Mouse (Mus musculus): ENCODE measurements around the gene Zfp580. TPM values are rescaled to one million over a fixed set of nuclear protein-coding genes. Genes with fewer than 3 reads are reported as not detected.
"Not testable (repeated sequence)": the region's sequence is repeated elsewhere in the genome, so short reads cannot be mapped to it uniquely, and the experiment has no call there.

The Zfp580 gene
- polyA plus RNA-seq, 1 experiment from 2014 or later, result 21.6 TPM

DNA sequence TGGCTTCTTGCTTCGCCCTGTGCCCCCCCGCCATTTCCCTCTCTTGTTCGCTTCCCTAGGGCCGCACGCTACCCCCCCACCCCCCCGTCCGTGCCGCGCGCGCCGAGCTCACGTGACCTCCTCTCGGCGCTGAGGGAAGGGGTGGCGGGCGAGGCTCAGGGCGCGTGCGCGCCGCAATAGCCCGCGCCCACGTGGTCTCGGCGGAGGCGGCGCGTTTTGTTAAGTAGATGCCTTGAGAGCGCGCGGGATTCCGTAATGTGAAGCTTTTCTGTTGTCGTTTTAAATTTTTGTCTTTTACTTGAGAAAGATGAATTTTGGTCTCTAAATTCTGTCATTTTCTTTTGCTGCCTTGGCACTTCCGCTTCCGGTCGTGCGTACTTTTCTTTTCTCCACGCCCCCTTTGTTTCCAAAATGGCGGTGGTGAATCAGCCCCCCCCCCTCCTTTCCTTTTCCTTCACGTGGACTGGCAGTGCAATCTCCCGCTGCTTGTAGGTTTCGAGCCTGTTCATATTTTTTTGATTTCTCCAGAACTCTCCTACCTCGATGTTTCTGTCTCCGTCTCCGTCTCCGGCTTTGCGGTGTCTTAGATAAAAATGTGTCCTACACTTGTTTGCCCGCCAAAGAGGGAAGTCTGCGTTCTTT is 11.1 kb downstream of the Zfp580 start:
- ATAC-seq (ENCODE audit: low FRiP score, low TSS enrichment) (peak; percentile 67), DNase-seq (ENCODE audit: low spot score) (peak; percentile 83)
- H3K36me3 ChIP-seq (ENCODE audit: control insufficient read depth, insufficient read depth, low read length), result peaks cover 4% of the 10 kb centered on the region
- H3K9me3 ChIP-seq (ENCODE audit: control insufficient read depth, low read length), result no peaks in the 10 kb centered on the region
- H3K4me1 ChIP-seq (replicated peaks; ENCODE audit: control insufficient read depth, insufficient read depth), result 0 out of 2 replicates have a peak, but pooled peaks cover 4% of the 10 kb centered on the region
- peak overlapping the region; percentile 90 for H3K4me2 ChIP-seq (replicated peaks; ENCODE audit: low read depth)
- H3K9ac ChIP-seq (ENCODE audit: low read length), result peak overlapping the region; percentile 96
- peak overlapping the region; percentile 99 for H3K27ac ChIP-seq (replicated peaks)
- TF ChIP-seq CTCF (IDR thresholded peaks at IDR 0.05; ENCODE audit: low read depth) (no peak), EP300 (optimal IDR thresholded peaks at IDR 0.05) (no peak)
- under 1% methylated on average over 46 of the region's 51 CpGs for WGBS
- H3K4me3 ChIP-seq (ENCODE audit: low read depth, low read length), result peak overlapping the region; percentile 67
- H3K27me3 ChIP-seq (ENCODE audit: control insufficient read depth, insufficient read depth, low read length), result no peaks in the 10 kb centered on the region

DNA sequence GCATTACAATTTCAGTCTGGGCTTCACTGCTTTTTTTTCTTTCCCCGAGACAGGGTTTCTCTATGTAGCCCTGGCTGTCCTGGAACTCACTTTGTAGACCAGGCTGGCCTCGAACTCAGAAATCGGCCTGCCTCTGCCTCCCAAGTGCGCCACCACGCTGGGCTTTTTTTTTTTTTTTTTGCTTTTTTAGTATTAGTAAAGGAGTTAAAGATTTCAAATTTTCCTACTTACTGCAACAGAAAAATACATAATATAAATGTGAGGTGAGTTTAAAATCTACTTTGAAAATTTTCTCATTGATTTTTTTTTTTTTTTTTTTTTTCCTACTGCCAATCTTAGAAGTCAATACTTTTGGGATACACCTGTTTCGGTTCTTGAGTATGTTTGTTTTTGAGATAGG is 13.5 kb downstream of the Zfp580 start:
- 87% methylated on average over 6 of the region's 6 CpGs for WGBS
- peaks cover 13% of the 10 kb centered on the region for H3K36me3 ChIP-seq (ENCODE audit: control insufficient read depth, insufficient read depth, low read length)
- ATAC-seq (ENCODE audit: low FRiP score, low TSS enrichment), result no peak
- no peak overlapping the region for H3K9ac ChIP-seq (ENCODE audit: low read length)
- H3K9me3 ChIP-seq (ENCODE audit: control insufficient read depth, low read length), result no peaks in the 10 kb centered on the region
- no peak overlapping the region for H3K4me3 ChIP-seq (ENCODE audit: low read depth, low read length)
- H3K27me3 ChIP-seq (ENCODE audit: control insufficient read depth, insufficient read depth, low read length), result no peaks in the 10 kb centered on the region
- TF ChIP-seq CTCF (IDR thresholded peaks at IDR 0.05; ENCODE audit: low read depth) (no peak), EP300 (optimal IDR thresholded peaks at IDR 0.05) (no peak)
- H3K27ac ChIP-seq (replicated peaks), result no peak overlapping the region
- DNase-seq (ENCODE audit: low spot score), result no peak
- 0 out of 2 replicates have a peak, but pooled peaks cover 4% of the 10 kb centered on the region for H3K4me1 ChIP-seq (replicated peaks; ENCODE audit: control insufficient read depth, insufficient read depth)
- no peak overlapping the region for H3K4me2 ChIP-seq (replicated peaks; ENCODE audit: low read depth)

DNA sequence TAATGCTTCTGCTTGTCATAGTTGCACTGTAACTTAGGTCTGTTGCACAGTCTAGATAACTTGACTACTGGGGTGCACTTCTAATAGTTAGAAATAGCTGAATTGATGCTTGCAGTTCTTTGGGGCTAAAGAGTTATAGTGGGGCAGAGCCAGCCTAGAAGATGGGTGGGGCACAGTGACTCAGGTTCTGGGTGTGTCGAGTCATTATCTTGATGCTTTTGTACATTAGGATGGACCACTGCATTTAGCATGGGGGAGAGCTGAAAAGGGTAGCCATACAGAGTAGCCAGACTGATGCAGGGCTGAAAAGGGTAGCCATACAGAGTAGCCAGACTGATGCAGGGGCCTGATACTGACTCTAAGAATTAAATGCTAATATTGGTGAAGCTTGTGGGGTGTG is 22.2 kb downstream of the Zfp580 start:
- Histone ChIP-seq H3K4me3 (ENCODE audit: low read depth, low read length) (no peak overlapping the region), H3K36me3 (ENCODE audit: control insufficient read depth, insufficient read depth, low read length) (peaks cover 45% of the 10 kb centered on the region), H3K27me3 (ENCODE audit: control insufficient read depth, insufficient read depth, low read length) (no peaks in the 10 kb centered on the region), H3K27ac (replicated peaks) (no peak overlapping the region), H3K4me2 (replicated peaks; ENCODE audit: low read depth) (no peak overlapping the region), H3K9ac (ENCODE audit: low read length) (no peak overlapping the region), H3K9me3 (ENCODE audit: control insufficient read depth, low read length) (no peaks in the 10 kb centered on the region), H3K4me1 (replicated peaks; ENCODE audit: control insufficient read depth, insufficient read depth) (no peaks in the 10 kb centered on the region)
- 0 out of 2 replicates have a peak, but pooled peaks have one; percentile 16 for ATAC-seq (ENCODE audit: low FRiP score, low TSS enrichment)
- no peak for DNase-seq (ENCODE audit: low spot score)
- TF ChIP-seq CTCF (IDR thresholded peaks at IDR 0.05; ENCODE audit: low read depth) (no peak), EP300 (optimal IDR thresholded peaks at IDR 0.05) (no peak)
- 32% methylated on average over 1 of the region's 1 CpGs for WGBS

DNA sequence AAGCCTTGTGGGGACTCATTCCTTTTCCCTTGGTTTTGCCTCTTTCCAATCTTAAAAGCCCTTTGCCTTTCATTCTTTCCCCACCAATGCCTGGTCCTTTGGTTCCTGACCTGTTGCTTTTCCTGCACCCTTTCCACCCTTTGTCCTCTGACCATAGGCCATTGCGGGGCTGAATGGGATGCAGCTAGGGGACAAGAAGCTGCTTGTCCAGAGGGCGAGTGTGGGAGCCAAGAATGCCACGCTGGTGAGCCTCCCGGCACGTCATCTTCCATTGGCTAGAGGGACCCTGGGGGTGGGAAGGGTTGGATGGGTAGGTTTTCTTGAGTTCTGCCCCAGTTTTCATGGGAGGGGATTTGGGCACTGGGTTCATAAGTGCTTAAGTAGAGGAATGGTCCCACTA is 23.6 kb downstream of the Zfp580 start:
- Histone ChIP-seq H3K27me3 (ENCODE audit: control insufficient read depth, insufficient read depth, low read length) (no peaks in the 10 kb centered on the region), H3K4me3 (ENCODE audit: low read depth, low read length) (no peak overlapping the region), H3K9me3 (ENCODE audit: control insufficient read depth, low read length) (no peaks in the 10 kb centered on the region), H3K4me2 (replicated peaks; ENCODE audit: low read depth) (no peak overlapping the region), H3K27ac (replicated peaks) (no peak overlapping the region), H3K36me3 (ENCODE audit: control insufficient read depth, insufficient read depth, low read length) (peaks cover 40% of the 10 kb centered on the region), H3K4me1 (replicated peaks; ENCODE audit: control insufficient read depth, insufficient read depth) (no peaks in the 10 kb centered on the region), H3K9ac (ENCODE audit: low read length) (no peak overlapping the region)
- 87% methylated on average over 5 of the region's 5 CpGs for WGBS
- DNase-seq (ENCODE audit: low spot score) (no peak), ATAC-seq (ENCODE audit: low FRiP score, low TSS enrichment) (no peak)
- TF ChIP-seq CTCF (IDR thresholded peaks at IDR 0.05; ENCODE audit: low read depth) (no peak), EP300 (optimal IDR thresholded peaks at IDR 0.05) (no peak)

DNA sequence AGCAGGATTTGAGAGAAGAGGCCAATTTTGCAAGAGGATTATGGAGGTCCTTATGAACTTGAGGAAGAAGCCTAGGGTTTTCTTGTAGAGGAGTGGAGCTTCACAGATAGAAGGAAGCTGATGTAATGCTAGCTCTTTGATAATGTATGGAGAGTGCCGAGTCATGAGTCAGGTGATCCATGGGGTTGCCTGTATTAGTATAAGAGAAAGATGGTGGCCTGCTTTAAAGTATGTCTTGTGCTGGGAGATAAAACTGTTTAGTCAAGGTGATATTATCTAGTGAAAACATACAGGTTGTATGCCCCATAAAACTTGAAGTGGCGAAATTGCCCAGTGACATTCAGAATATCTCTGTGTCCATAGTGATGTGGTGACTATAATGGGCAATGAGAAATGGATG is 25.6 kb downstream of the Zfp580 start:
- WGBS, result 64% methylated on average over 2 of the region's 2 CpGs
- Histone ChIP-seq H3K27ac (replicated peaks) (no peak overlapping the region), H3K36me3 (ENCODE audit: control insufficient read depth, insufficient read depth, low read length) (peaks cover 27% of the 10 kb centered on the region)

DNA sequence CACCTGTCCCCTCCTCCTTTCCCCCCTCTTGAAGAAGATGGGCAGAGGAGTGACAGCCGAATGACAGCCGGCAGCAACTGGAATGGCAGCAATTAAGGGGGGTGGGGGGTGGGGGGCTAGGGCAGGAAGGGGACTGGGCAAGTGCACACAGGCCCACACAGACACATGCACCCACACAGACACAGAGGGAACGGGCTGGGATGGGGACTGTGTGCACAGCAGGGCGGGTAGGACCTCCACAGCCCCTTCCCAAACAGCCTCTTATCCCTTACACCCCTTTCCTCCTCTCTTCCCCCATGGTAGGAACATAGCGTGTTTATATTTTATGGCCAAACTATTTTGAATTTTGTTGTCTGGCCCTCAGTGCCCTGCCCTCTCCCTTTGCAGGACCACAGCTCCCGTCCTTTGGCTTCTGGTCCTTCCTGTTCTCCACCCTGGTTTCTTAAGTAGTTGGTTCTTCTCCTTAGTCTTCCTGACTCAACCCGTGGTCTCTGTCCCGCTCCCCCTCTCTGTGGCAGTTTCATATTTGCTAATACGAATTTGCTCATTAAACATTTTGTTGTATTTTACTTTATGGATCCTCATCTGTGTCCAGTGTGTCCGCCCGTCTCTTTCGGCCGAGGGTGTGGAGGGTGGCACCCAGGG is 28.1 kb downstream of the Zfp580 start:
- peak overlapping the region; percentile 85 for H3K4me2 ChIP-seq (replicated peaks; ENCODE audit: low read depth)
- peak overlapping the region; percentile 99 for H3K4me3 ChIP-seq (ENCODE audit: low read depth, low read length)
- DNase-seq (ENCODE audit: low spot score); H3K27me3 ChIP-seq (ENCODE audit: control insufficient read depth, insufficient read depth, low read length); ATAC-seq (ENCODE audit: low FRiP score, low TSS enrichment); H3K4me1 ChIP-seq (replicated peaks; ENCODE audit: control insufficient read depth, insufficient read depth); H3K9me3 ChIP-seq (ENCODE audit: control insufficient read depth, low read length): not testable (repeated sequence)
- H3K36me3 ChIP-seq (ENCODE audit: control insufficient read depth, insufficient read depth, low read length), result peaks cover 20% of the 10 kb centered on the region
- WGBS, result 33% methylated on average over 9 of the region's 13 CpGs
- peak overlapping the region; percentile 99 for H3K9ac ChIP-seq (ENCODE audit: low read length)
- H3K27ac ChIP-seq (replicated peaks), result peak overlapping the region; percentile 98

More for the DNA sequence above, 25.6 kb downstream of the Zfp580 start:
- Histone ChIP-seq H3K4me3 (ENCODE audit: low read depth, low read length) (no peak overlapping the region), H3K4me1 (replicated peaks; ENCODE audit: control insufficient read depth, insufficient read depth) (0 out of 2 replicates have a peak, but pooled peaks cover 2% of the 10 kb centered on the region), H3K4me2 (replicated peaks; ENCODE audit: low read depth) (no peak overlapping the region), H3K27me3 (ENCODE audit: control insufficient read depth, insufficient read depth, low read length) (no peaks in the 10 kb centered on the region), H3K9me3 (ENCODE audit: control insufficient read depth, low read length) (no peaks in the 10 kb centered on the region), H3K9ac (ENCODE audit: low read length) (no peak overlapping the region)
- ATAC-seq (ENCODE audit: low FRiP score, low TSS enrichment) (no peak), DNase-seq (ENCODE audit: low spot score) (no peak)
- TF ChIP-seq EP300 (optimal IDR thresholded peaks at IDR 0.05) (no peak), CTCF (IDR thresholded peaks at IDR 0.05; ENCODE audit: low read depth) (no peak)
